Mouse (Mus musculus): ENCODE measurements at regions not wholly inside any gene's neighbourhood (a gene's known extent, or its start where the extent isn't known, plus 50 kb on each side); places are given as distances from the start of the nearest gene placed in this dataset.

- Histone ChIP-seq H3K9ac (ENCODE audit: low read length) (no peak overlapping the region), H3K4me1 (ENCODE audit: control insufficient read depth, insufficient read depth, low read length) (no peaks in the 10 kb centered on the region), H3K36me3 (ENCODE audit: control insufficient read depth, insufficient read depth, low read length) (no peaks in the 10 kb centered on the region), H3K27ac (ENCODE audit: low read depth, low read length) (no peak overlapping the region), H3K9me3 (replicated peaks; ENCODE audit: control insufficient read depth, low read length) (no peaks in the 10 kb centered on the region), H3K4me3 (ENCODE audit: low read depth, low read length) (no peak overlapping the region), H3K4me2 (ENCODE audit: low read length) (no peak overlapping the region), H3K27me3 (replicated peaks; ENCODE audit: control insufficient read depth, insufficient read depth, low read length) (no peaks in the 10 kb centered on the region)
- ATAC-seq (no peak), DNase-seq (ENCODE audit: low spot score) (no peak)
- WGBS: 88% methylated on average over 6 of the region's 6 CpGs
Observed at GRCm38 (mm10) chr1:13980273-13980672, 2112.9 kb downstream of the 4930444P10Rik start.

DNA sequence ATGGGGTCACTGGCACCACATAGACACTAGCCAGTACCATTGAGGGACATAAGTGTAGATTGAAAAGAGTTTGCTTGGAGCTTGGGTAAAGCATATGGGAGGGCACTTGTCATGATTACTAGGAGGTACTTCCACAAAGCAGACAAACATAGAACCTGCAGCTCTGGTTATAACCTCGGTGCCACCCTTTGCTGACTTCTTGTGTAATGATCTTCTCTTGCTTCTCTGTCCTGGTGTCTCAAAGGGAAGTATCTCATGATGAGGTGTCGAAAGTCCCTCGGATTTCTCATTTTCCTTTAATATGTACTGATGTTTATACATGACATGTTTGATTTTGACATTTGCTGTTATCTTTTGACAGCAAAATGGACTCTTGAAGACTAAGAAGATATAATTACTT lies 2114.5 kb downstream of the 4930444P10Rik start:
- Histone ChIP-seq H3K27ac (ENCODE audit: low read depth, low read length) (no peak overlapping the region), H3K4me2 (ENCODE audit: low read length) (no peak overlapping the region), H3K27me3 (replicated peaks; ENCODE audit: control insufficient read depth, insufficient read depth, low read length) (no peaks in the 10 kb centered on the region), H3K4me1 (ENCODE audit: control insufficient read depth, insufficient read depth, low read length) (no peaks in the 10 kb centered on the region), H3K9me3 (replicated peaks; ENCODE audit: control insufficient read depth, low read length) (no peaks in the 10 kb centered on the region), H3K36me3 (ENCODE audit: control insufficient read depth, insufficient read depth, low read length) (no peaks in the 10 kb centered on the region), H3K4me3 (ENCODE audit: low read depth, low read length) (no peak overlapping the region), H3K9ac (ENCODE audit: low read length) (no peak overlapping the region)
- DNase-seq (ENCODE audit: low spot score) (no peak), ATAC-seq (no peak)
- WGBS: 94% methylated on average over 3 of the region's 3 CpGs

- 87% methylated on average over 1 of the region's 1 CpGs for WGBS
- Histone ChIP-seq H3K27me3 (replicated peaks; ENCODE audit: control insufficient read depth, insufficient read depth, low read length) (no peaks in the 10 kb centered on the region), H3K27ac (ENCODE audit: low read depth, low read length) (no peak overlapping the region)
Observed at GRCm38 (mm10) chr1:13977207-13977606, 2115.9 kb downstream of the 4930444P10Rik start.

GRCm38 (mm10) chr1:13949241-13949640 lies 2143.9 kb downstream of the 4930444P10Rik start:
- H3K27me3 ChIP-seq (replicated peaks; ENCODE audit: control insufficient read depth, insufficient read depth, low read length): no peaks in the 10 kb centered on the region
- no peaks in the 10 kb centered on the region for H3K36me3 ChIP-seq (ENCODE audit: control insufficient read depth, insufficient read depth, low read length)
- H3K4me1 ChIP-seq (ENCODE audit: control insufficient read depth, insufficient read depth, low read length): no peaks in the 10 kb centered on the region
- H3K9me3 ChIP-seq (replicated peaks; ENCODE audit: control insufficient read depth, low read length): no peaks in the 10 kb centered on the region
- no peak overlapping the region for H3K4me3 ChIP-seq (ENCODE audit: low read depth, low read length)
- H3K9ac ChIP-seq (ENCODE audit: low read length): no peak overlapping the region
- DNase-seq (ENCODE audit: low spot score) (no peak), ATAC-seq (no peak)
- WGBS: 98% methylated on average over 3 of the region's 3 CpGs
- no peak overlapping the region for H3K4me2 ChIP-seq (ENCODE audit: low read length)
- H3K27ac ChIP-seq (ENCODE audit: low read depth, low read length): no peak overlapping the region

More at GRCm38 (mm10) chr1:13977207-13977606, 2115.9 kb downstream of the 4930444P10Rik start:
- Histone ChIP-seq H3K4me3 (ENCODE audit: low read depth, low read length) (no peak overlapping the region), H3K4me2 (ENCODE audit: low read length) (no peak overlapping the region), H3K4me1 (ENCODE audit: control insufficient read depth, insufficient read depth, low read length) (no peaks in the 10 kb centered on the region), H3K9me3 (replicated peaks; ENCODE audit: control insufficient read depth, low read length) (no peaks in the 10 kb centered on the region), H3K36me3 (ENCODE audit: control insufficient read depth, insufficient read depth, low read length) (no peaks in the 10 kb centered on the region), H3K9ac (ENCODE audit: low read length) (no peak overlapping the region)
- DNase-seq (ENCODE audit: low spot score) (no peak), ATAC-seq (no peak)

- Histone ChIP-seq H3K27ac (ENCODE audit: low read depth, low read length) (no peak overlapping the region), H3K4me3 (ENCODE audit: low read depth, low read length) (no peak overlapping the region)
- 94% methylated on average over 3 of the region's 3 CpGs for WGBS
Observed at GRCm38 (mm10) chr1:13941351-13941750, 2151.8 kb downstream of the 4930444P10Rik start.

DNA sequence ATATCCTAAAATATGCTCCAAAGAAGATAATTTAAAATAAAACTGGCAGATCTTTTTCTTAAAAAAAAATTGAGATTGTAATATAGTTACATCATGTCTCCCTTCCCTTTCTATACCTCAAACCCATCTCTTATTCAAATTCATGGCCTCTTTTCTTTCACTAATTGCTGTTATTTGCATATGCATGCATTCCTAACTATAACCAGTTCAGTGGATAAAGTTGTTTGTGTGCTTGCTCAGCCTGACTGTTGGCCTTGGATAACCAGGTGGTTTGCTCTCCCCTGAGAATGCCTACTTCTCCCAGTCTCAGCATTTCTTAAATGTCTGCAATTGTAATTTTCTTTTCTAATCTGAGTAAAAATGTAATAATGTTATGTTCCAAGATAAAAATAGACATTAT lies 2154.8 kb downstream of the 4930444P10Rik start:
- Histone ChIP-seq H3K36me3 (ENCODE audit: control insufficient read depth, insufficient read depth, low read length) (no peaks in the 10 kb centered on the region), H3K27me3 (replicated peaks; ENCODE audit: control insufficient read depth, insufficient read depth, low read length) (no peaks in the 10 kb centered on the region), H3K9me3 (replicated peaks; ENCODE audit: control insufficient read depth, low read length) (no peaks in the 10 kb centered on the region), H3K4me2 (ENCODE audit: low read length) (no peak overlapping the region), H3K4me3 (ENCODE audit: low read depth, low read length) (no peak overlapping the region), H3K4me1 (ENCODE audit: control insufficient read depth, insufficient read depth, low read length) (peaks cover 11% of the 10 kb centered on the region; the same call in 1 of the 2 replicates), H3K9ac (ENCODE audit: low read length) (no peak overlapping the region), H3K27ac (ENCODE audit: low read depth, low read length) (no peak overlapping the region)
- ATAC-seq (peak; percentile 35; the same call in 1 of the 2 replicates), DNase-seq (ENCODE audit: low spot score) (peak; percentile 33)

More at GRCm38 (mm10) chr1:13941351-13941750, 2151.8 kb downstream of the 4930444P10Rik start:
- Histone ChIP-seq H3K4me1 (ENCODE audit: control insufficient read depth, insufficient read depth, low read length) (peaks cover 6% of the 10 kb centered on the region; the same call in 1 of the 2 replicates), H3K9ac (ENCODE audit: low read length) (no peak overlapping the region), H3K36me3 (ENCODE audit: control insufficient read depth, insufficient read depth, low read length) (no peaks in the 10 kb centered on the region), H3K4me2 (ENCODE audit: low read length) (no peak overlapping the region), H3K9me3 (replicated peaks; ENCODE audit: control insufficient read depth, low read length) (no peaks in the 10 kb centered on the region), H3K27me3 (replicated peaks; ENCODE audit: control insufficient read depth, insufficient read depth, low read length) (no peaks in the 10 kb centered on the region)
- DNase-seq (ENCODE audit: low spot score) (no peak), ATAC-seq (no peak)

GRCm38 (mm10) chr1:13935938-13936491 lies 2157.1 kb downstream of the 4930444P10Rik start:
- 9% methylated on average over 4 of the region's 4 CpGs for WGBS
- H3K4me3 ChIP-seq (ENCODE audit: low read depth, low read length): no peak overlapping the region
- no peak overlapping the region for H3K4me2 ChIP-seq (ENCODE audit: low read length)
- no peak overlapping the region for H3K9ac ChIP-seq (ENCODE audit: low read length)
- no peaks in the 10 kb centered on the region for H3K27me3 ChIP-seq (replicated peaks; ENCODE audit: control insufficient read depth, insufficient read depth, low read length)
- no peaks in the 10 kb centered on the region for H3K9me3 ChIP-seq (replicated peaks; ENCODE audit: control insufficient read depth, low read length)
- peak; percentile 92 for ATAC-seq
- H3K36me3 ChIP-seq (ENCODE audit: control insufficient read depth, insufficient read depth, low read length): no peaks in the 10 kb centered on the region
- H3K27ac ChIP-seq (ENCODE audit: low read depth, low read length): no peak overlapping the region
- H3K4me1 ChIP-seq (ENCODE audit: control insufficient read depth, insufficient read depth, low read length): peaks cover 11% of the 10 kb centered on the region; the same call in 1 of the 2 replicates
- DNase-seq (ENCODE audit: low spot score): peak; percentile 93

- DNase-seq (ENCODE audit: low spot score) (no peak), ATAC-seq (no peak)
- Histone ChIP-seq H3K27me3 (replicated peaks; ENCODE audit: control insufficient read depth, insufficient read depth, low read length) (no peaks in the 10 kb centered on the region), H3K4me2 (ENCODE audit: low read length) (no peak overlapping the region), H3K9ac (ENCODE audit: low read length) (no peak overlapping the region), H3K36me3 (ENCODE audit: control insufficient read depth, insufficient read depth, low read length) (no peaks in the 10 kb centered on the region), H3K4me1 (ENCODE audit: control insufficient read depth, insufficient read depth, low read length) (no peaks in the 10 kb centered on the region), H3K4me3 (ENCODE audit: low read depth, low read length) (no peak overlapping the region), H3K9me3 (replicated peaks; ENCODE audit: control insufficient read depth, low read length) (no peaks in the 10 kb centered on the region), H3K27ac (ENCODE audit: low read depth, low read length) (no peak overlapping the region)
- WGBS: 85% methylated on average over 2 of the region's 2 CpGs
Observed at GRCm38 (mm10) chr1:13928679-13929078, 2164.4 kb downstream of the 4930444P10Rik start.

DNA sequence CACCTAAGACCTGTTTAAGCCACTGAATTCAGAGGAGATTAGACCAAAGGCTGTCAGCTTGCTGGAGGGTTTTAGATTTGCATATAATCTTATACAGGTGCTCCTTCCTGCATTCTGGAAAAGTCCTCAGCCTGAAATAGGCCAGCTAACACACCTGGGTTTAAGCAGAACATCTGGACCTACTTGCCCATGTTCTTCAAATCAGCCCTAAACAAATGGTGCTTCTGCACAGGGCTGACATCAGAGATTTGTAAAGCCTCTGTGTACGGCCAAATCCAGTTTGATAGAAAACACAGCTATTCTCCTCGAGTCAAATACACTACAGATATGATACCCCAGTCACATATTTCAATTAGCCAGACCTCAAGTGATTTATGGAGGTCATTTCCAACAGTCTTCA lies 2165.2 kb downstream of the 4930444P10Rik start:
- H3K27ac ChIP-seq (ENCODE audit: low read depth, low read length): no peak overlapping the region
- no peak for ATAC-seq
- WGBS: 75% methylated on average over 2 of the region's 2 CpGs
- no peaks in the 10 kb centered on the region for H3K36me3 ChIP-seq (ENCODE audit: control insufficient read depth, insufficient read depth, low read length)
- H3K27me3 ChIP-seq (replicated peaks; ENCODE audit: control insufficient read depth, insufficient read depth, low read length): no peaks in the 10 kb centered on the region
- no peaks in the 10 kb centered on the region for H3K4me1 ChIP-seq (ENCODE audit: control insufficient read depth, insufficient read depth, low read length)
- no peak for DNase-seq (ENCODE audit: low spot score)
- H3K4me3 ChIP-seq (ENCODE audit: low read depth, low read length): no peak overlapping the region
- H3K9me3 ChIP-seq (replicated peaks; ENCODE audit: control insufficient read depth, low read length): no peaks in the 10 kb centered on the region
- no peak overlapping the region for H3K4me2 ChIP-seq (ENCODE audit: low read length)
- H3K9ac ChIP-seq (ENCODE audit: low read length): no peak overlapping the region
